Mouse (Mus musculus): ENCODE results near the gene Slc19a1. TPM values are rescaled to one million over a fixed set of nuclear protein-coding genes. Genes with fewer than 3 reads are reported as not detected.

The Slc19a1 gene
- polyA plus RNA-seq, 1 experiment from 2014 or later = 39.2 TPM

GRCm38 (mm10) chr10:77061426-77061825, 29.4 kb downstream of the Slc19a1 start:
- Histone ChIP-seq H3K9me3 (ENCODE audit: control insufficient read depth, low read length) (no peaks in the 10 kb centered on the region), H3K27ac (ENCODE audit: low read length) (no peak overlapping the region), H3K4me2 (ENCODE audit: low read length) (no peak overlapping the region), H3K9ac (replicated peaks; ENCODE audit: low read depth, low read length) (no peak overlapping the region), H3K4me1 (replicated peaks; ENCODE audit: control insufficient read depth, insufficient read depth, low read length) (no peaks in the 10 kb centered on the region), H3K36me3 (ENCODE audit: control insufficient read depth, insufficient read depth) (no peaks in the 10 kb centered on the region), H3K27me3 (replicated peaks; ENCODE audit: control insufficient read depth, insufficient read depth, low read length) (no peaks in the 10 kb centered on the region), H3K4me3 (replicated peaks; ENCODE audit: low read length) (no peak overlapping the region)
- WGBS = 67% methylated on average over 3 of the region's 3 CpGs
- ATAC-seq = no peak

DNA sequence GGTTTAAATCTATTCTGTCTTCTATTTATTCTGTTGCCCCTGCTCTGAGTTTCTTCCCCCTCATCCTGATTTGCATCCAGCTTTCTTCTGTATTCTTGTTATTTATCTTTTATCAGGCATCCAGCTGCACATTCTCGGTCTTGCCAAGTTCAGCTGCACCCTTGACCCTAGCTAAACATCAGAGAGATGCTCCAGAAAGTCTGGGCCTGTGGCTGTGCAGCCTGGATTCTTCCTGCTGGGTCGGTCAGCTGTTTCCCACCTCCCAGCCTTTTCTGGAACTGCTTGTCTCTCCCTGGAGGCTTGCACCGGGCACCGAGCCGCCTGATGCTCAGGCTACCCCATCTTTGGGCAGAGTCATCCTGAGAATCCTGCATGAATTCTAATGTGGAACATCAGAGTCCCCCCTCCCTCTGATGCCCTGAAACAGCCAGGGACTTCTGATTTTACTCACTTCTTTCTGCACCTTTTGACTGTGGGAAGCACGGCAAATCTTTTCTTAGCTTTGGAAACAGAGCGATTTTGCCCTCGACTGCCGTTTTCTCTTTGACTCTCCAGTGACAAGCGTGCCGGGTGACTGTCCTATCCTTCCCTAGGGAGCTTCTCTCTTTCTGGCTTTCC, 30.5 kb downstream of the Slc19a1 start:
- Histone ChIP-seq H3K4me1 (replicated peaks; ENCODE audit: control insufficient read depth, insufficient read depth, low read length) (no peaks in the 10 kb centered on the region), H3K9ac (replicated peaks; ENCODE audit: low read depth, low read length) (no peak overlapping the region), H3K4me3 (replicated peaks; ENCODE audit: low read length) (no peak overlapping the region), H3K36me3 (ENCODE audit: control insufficient read depth, insufficient read depth) (no peaks in the 10 kb centered on the region), H3K9me3 (ENCODE audit: control insufficient read depth, low read length) (no peaks in the 10 kb centered on the region), H3K27me3 (replicated peaks; ENCODE audit: control insufficient read depth, insufficient read depth, low read length) (no peaks in the 10 kb centered on the region), H3K4me2 (ENCODE audit: low read length) (no peak overlapping the region), H3K27ac (ENCODE audit: low read length) (no peak overlapping the region)
- 88% methylated on average over 11 of the region's 11 CpGs for WGBS
- ATAC-seq = no peak

GRCm38 (mm10) chr10:77064239-77064638, 32.2 kb downstream of the Slc19a1 start:
- H3K4me3 ChIP-seq (replicated peaks; ENCODE audit: low read length) = no peak overlapping the region
- H3K27ac ChIP-seq (ENCODE audit: low read length) = no peak overlapping the region
- H3K36me3 ChIP-seq (ENCODE audit: control insufficient read depth, insufficient read depth) = no peaks in the 10 kb centered on the region
- H3K9ac ChIP-seq (replicated peaks; ENCODE audit: low read depth, low read length) = no peak overlapping the region
- no peaks in the 10 kb centered on the region for H3K9me3 ChIP-seq (ENCODE audit: control insufficient read depth, low read length)
- no peak for ATAC-seq
- H3K4me2 ChIP-seq (ENCODE audit: low read length) = no peak overlapping the region
- no peaks in the 10 kb centered on the region for H3K4me1 ChIP-seq (replicated peaks; ENCODE audit: control insufficient read depth, insufficient read depth, low read length)
- 90% methylated on average over 3 of the region's 3 CpGs for WGBS
- no peaks in the 10 kb centered on the region for H3K27me3 ChIP-seq (replicated peaks; ENCODE audit: control insufficient read depth, insufficient read depth, low read length)

DNA sequence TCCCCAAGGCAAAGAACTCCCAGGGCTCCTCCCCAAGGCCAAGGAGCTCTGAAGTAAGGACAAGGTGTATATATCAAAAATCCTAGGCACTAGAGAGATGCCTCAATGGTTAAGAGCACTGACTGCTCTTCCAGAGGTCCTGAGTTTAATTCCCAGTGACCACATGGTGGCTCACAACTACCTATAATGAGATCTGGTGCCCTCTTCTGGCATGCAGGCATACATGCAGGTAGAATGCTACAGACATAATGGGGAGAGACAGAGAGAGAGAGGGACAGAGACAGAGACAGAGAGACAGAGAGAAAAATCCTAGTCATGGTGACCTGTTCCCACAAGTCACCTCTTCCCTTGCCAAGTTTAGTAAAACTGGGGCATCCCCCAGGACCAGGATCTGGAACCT, 32.6 kb downstream of the Slc19a1 start:
- no peak overlapping the region for H3K27ac ChIP-seq (ENCODE audit: low read length)
- no peak overlapping the region for H3K4me3 ChIP-seq (replicated peaks; ENCODE audit: low read length)
- no peak for ATAC-seq

DNA sequence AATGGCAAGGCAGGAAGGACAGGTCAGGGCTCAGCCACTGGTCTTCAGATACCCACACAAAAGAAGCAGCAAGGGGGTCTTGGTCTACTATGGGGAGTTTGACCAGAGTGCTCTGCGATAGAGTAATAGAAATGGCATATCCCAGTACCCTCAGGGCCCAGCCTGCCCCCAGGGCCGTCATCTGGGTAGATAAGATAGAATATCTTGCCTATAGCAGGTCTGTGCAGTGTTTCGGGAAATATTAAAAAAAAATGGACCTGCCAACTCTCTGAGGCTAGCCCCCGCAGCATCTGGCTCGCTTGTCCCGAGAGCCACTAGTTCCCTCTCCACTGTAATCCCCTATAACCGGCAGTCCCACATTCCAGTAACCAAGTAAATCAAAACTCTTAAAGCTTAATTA, 36.4 kb downstream of the Slc19a1 start:
- WGBS = 91% methylated on average over 7 of the region's 7 CpGs
- no peaks in the 10 kb centered on the region for H3K27me3 ChIP-seq (replicated peaks; ENCODE audit: control insufficient read depth, insufficient read depth, low read length)
- no peaks in the 10 kb centered on the region for H3K4me1 ChIP-seq (replicated peaks; ENCODE audit: control insufficient read depth, insufficient read depth, low read length)
- H3K4me2 ChIP-seq (ENCODE audit: low read length) = no peak overlapping the region
- no peaks in the 10 kb centered on the region for H3K36me3 ChIP-seq (ENCODE audit: control insufficient read depth, insufficient read depth)
- H3K4me3 ChIP-seq (replicated peaks; ENCODE audit: low read length) = no peak overlapping the region
- no peaks in the 10 kb centered on the region for H3K9me3 ChIP-seq (ENCODE audit: control insufficient read depth, low read length)
- H3K9ac ChIP-seq (replicated peaks; ENCODE audit: low read depth, low read length) = no peak overlapping the region
- no peak for ATAC-seq
- no peak overlapping the region for H3K27ac ChIP-seq (ENCODE audit: low read length)

More for the DNA sequence above, 32.6 kb downstream of the Slc19a1 start:
- Histone ChIP-seq H3K36me3 (ENCODE audit: control insufficient read depth, insufficient read depth) (no peaks in the 10 kb centered on the region), H3K4me1 (replicated peaks; ENCODE audit: control insufficient read depth, insufficient read depth, low read length) (no peaks in the 10 kb centered on the region), H3K9ac (replicated peaks; ENCODE audit: low read depth, low read length) (no peak overlapping the region), H3K27me3 (replicated peaks; ENCODE audit: control insufficient read depth, insufficient read depth, low read length) (no peaks in the 10 kb centered on the region), H3K9me3 (ENCODE audit: control insufficient read depth, low read length) (no peaks in the 10 kb centered on the region), H3K4me2 (ENCODE audit: low read length) (no peak overlapping the region)

DNA sequence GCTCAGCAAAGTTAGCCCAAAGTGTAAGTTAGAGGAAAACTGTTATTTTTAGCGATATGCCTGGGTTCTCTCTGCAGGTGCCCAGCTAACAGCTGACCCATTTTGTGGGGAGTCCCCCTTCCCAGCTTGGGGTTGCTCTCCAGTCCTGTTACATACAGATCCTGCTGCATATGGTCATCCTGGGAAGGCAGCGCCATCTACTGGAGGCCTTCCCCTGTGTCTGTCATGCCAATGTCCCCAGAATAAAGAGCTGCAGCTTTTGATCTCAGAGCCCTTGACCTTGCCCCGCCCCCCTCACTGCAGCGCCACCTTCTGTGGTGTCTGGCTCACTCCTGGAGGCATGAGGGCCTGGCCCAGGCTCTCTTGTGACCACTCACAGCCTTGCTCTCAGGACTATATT, 38.0 kb downstream of the Slc19a1 start:
- Histone ChIP-seq H3K27ac (ENCODE audit: low read length) (no peak overlapping the region), H3K27me3 (replicated peaks; ENCODE audit: control insufficient read depth, insufficient read depth, low read length) (no peaks in the 10 kb centered on the region), H3K9ac (replicated peaks; ENCODE audit: low read depth, low read length) (no peak overlapping the region), H3K4me1 (replicated peaks; ENCODE audit: control insufficient read depth, insufficient read depth, low read length) (no peaks in the 10 kb centered on the region), H3K36me3 (ENCODE audit: control insufficient read depth, insufficient read depth) (no peaks in the 10 kb centered on the region), H3K4me2 (ENCODE audit: low read length) (no peak overlapping the region), H3K9me3 (ENCODE audit: control insufficient read depth, low read length) (no peaks in the 10 kb centered on the region), H3K4me3 (replicated peaks; ENCODE audit: low read length) (no peak overlapping the region)
- WGBS = 50% methylated on average over 4 of the region's 4 CpGs
- ATAC-seq = no peak

DNA sequence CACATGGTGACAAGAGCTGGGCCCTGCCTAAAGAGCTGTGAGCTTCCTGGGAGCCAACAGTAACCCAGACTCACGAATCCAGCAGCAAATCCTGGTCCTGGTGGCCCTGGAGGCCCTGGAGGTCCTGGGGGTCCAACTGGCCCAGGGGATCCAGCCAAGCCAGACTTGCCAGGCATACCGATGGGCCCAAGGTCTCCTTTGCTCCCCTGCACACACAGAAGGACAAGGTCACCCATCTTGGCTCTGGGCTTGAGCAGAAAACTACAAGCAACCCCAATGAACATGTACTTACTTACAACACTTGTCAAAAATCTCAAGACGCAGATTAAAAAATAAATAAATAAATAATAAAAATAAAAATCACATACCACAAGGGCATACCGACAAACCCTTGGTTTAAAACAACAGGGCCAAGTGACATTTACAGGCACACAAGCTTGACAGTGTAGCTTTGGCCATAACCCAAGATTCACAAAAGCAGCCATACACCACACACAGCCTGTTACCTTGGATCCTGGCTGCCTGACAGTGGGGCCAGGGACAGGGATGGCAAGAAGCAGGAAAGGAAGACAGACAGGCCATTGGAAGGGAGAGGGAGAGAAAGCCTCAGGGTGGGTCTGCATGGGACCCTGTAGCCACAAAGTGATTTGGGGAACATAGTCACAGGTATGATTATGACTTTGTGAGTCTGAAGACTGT, 42.4 kb downstream of the Slc19a1 start:
- no peak overlapping the region for H3K27ac ChIP-seq (ENCODE audit: low read length)
- H3K4me2 ChIP-seq (ENCODE audit: low read length) = no peak overlapping the region
- H3K4me1 ChIP-seq (replicated peaks; ENCODE audit: control insufficient read depth, insufficient read depth, low read length) = no peaks in the 10 kb centered on the region
- no peaks in the 10 kb centered on the region for H3K9me3 ChIP-seq (ENCODE audit: control insufficient read depth, low read length)
- H3K4me3 ChIP-seq (replicated peaks; ENCODE audit: low read length) = no peak overlapping the region
- 81% methylated on average over 4 of the region's 4 CpGs for WGBS
- no peak overlapping the region for H3K9ac ChIP-seq (replicated peaks; ENCODE audit: low read depth, low read length)
- ATAC-seq = no peak
- no peaks in the 10 kb centered on the region for H3K27me3 ChIP-seq (replicated peaks; ENCODE audit: control insufficient read depth, insufficient read depth, low read length)
- H3K36me3 ChIP-seq (ENCODE audit: control insufficient read depth, insufficient read depth) = no peaks in the 10 kb centered on the region

- H3K4me2 ChIP-seq (ENCODE audit: low read length) = no peak overlapping the region
- no peak overlapping the region for H3K4me3 ChIP-seq (replicated peaks; ENCODE audit: low read length)
- no peaks in the 10 kb centered on the region for H3K9me3 ChIP-seq (ENCODE audit: control insufficient read depth, low read length)
- no peak overlapping the region for H3K9ac ChIP-seq (replicated peaks; ENCODE audit: low read depth, low read length)
- ATAC-seq = no peak
- no peaks in the 10 kb centered on the region for H3K36me3 ChIP-seq (ENCODE audit: control insufficient read depth, insufficient read depth)
- whole genome bisulfite sequencing = 93% methylated on average over 4 of the region's 4 CpGs
- H3K27ac ChIP-seq (ENCODE audit: low read length) = no peak overlapping the region
- H3K4me1 ChIP-seq (replicated peaks; ENCODE audit: control insufficient read depth, insufficient read depth, low read length) = 0 out of 2 replicates have a peak, but pooled peaks cover 2% of the 10 kb centered on the region
- H3K27me3 ChIP-seq (replicated peaks; ENCODE audit: control insufficient read depth, insufficient read depth, low read length) = no peaks in the 10 kb centered on the region
These were observed 46.4 kb downstream of the Slc19a1 start for GRCm38 (mm10) chr10:77078456-77078855.

DNA sequence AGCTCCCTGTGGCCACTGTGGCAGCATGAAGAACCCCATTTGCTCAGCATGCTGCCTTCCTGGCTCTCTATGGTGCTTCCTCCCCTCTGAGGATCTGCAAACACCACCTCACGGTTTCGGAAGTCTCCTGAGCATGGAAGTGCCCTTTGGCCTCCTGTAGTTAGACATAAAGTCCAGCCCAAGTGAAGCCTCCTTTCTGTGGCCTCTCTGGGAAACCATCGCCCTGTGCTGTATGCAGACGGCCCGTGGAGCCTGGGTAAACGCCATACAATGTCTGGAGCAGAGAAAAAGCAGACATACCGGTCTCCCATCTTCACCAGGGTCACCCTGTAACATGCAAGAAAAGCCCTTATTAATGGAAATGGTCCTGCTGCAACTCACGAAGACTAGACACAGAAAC, 46.9 kb downstream of the Slc19a1 start:
- no peaks in the 10 kb centered on the region for H3K36me3 ChIP-seq (ENCODE audit: control insufficient read depth, insufficient read depth)
- H3K9me3 ChIP-seq (ENCODE audit: control insufficient read depth, low read length) = no peaks in the 10 kb centered on the region
- no peak overlapping the region for H3K27ac ChIP-seq (ENCODE audit: low read length)
- no peak overlapping the region for H3K4me2 ChIP-seq (ENCODE audit: low read length)
- no peak overlapping the region for H3K9ac ChIP-seq (replicated peaks; ENCODE audit: low read depth, low read length)
- no peak overlapping the region for H3K4me3 ChIP-seq (replicated peaks; ENCODE audit: low read length)
- H3K27me3 ChIP-seq (replicated peaks; ENCODE audit: control insufficient read depth, insufficient read depth, low read length) = no peaks in the 10 kb centered on the region
- WGBS = 92% methylated on average over 8 of the region's 8 CpGs
- H3K4me1 ChIP-seq (replicated peaks; ENCODE audit: control insufficient read depth, insufficient read depth, low read length) = 0 out of 2 replicates have a peak, but pooled peaks cover 2% of the 10 kb centered on the region
- no peak for ATAC-seq

All from forebrain, embryonic 16.5 days (tissue).